13 mouse cellular contexts compared by ENCODE assay signal in genomic region chr7:28694966-28695511, GRCm38 (mm10). TPM values are rescaled to one million over a fixed set of nuclear protein-coding genes. Genes with fewer than 3 reads are reported as not detected.
DNase-seq lines count a peak whose midpoint lies in the region; ATAC-seq and TF ChIP-seq lines count a peak whose summit lies in the region.
"Had no signal": no experiment of that assay in that cellular context is flagged by ENCODE, and none has a peak within 500 bp of the region (broad histone marks: within the 10 kb centered on the region; RNA-seq: fewer than 3 reads in every experiment).

No protein-coding gene starts in this region.

- peaks cover 29% of the 10 kb centered on the region for H3K27me3 ChIP-seq in forebrain, embryonic 12.5 days
- no peaks in the 10 kb centered on the region for H3K27me3 ChIP-seq in forebrain, postnatal 0 days (ENCODE audit: insufficient read depth, low read length)
- no peaks in the 10 kb centered on the region for H3K27me3 ChIP-seq in thymus, adult 2 months (ENCODE audit: control insufficient read depth, insufficient read depth, low read length)
- H3K27me3 ChIP-seq in limb, embryonic 10.5 days (ENCODE audit: low read depth, poor library complexity, severe bottlenecking) = peaks cover 30% of the 10 kb centered on the region

- H3K4me3 ChIP-seq in forebrain, embryonic 12.5 days (replicated peaks) = no peak overlapping the region
- H3K4me3 ChIP-seq in forebrain, postnatal 0 days (ENCODE audit: low read depth, low read length) = no peak overlapping the region
- no peak overlapping the region for H3K4me3 ChIP-seq in thymus, adult 2 months (ENCODE audit: control insufficient read depth, insufficient read depth, low read length)
- H3K4me3 ChIP-seq in limb, embryonic 10.5 days = peak overlapping the region; percentile 66
- H3K4me3 ChIP-seq: heart, embryonic 13.5 days had no signal

- peaks cover 25% of the 10 kb centered on the region for H3K4me1 ChIP-seq in forebrain, embryonic 12.5 days
- H3K4me1 ChIP-seq in forebrain, postnatal 0 days (ENCODE audit: insufficient read depth) = no peaks in the 10 kb centered on the region
- H3K4me1 ChIP-seq in thymus, adult 2 months (replicated peaks; ENCODE audit: control insufficient read depth, insufficient read depth, low read length) = peaks cover 16% of the 10 kb centered on the region
- peaks cover 27% of the 10 kb centered on the region for H3K4me1 ChIP-seq in limb, embryonic 10.5 days

- no peaks in the 10 kb centered on the region for H3K36me3 ChIP-seq in forebrain, embryonic 12.5 days (replicated peaks)
- no peaks in the 10 kb centered on the region for H3K36me3 ChIP-seq in forebrain, postnatal 0 days (ENCODE audit: insufficient read depth)
- no peaks in the 10 kb centered on the region for H3K36me3 ChIP-seq in thymus, adult 2 months (ENCODE audit: control insufficient read depth, insufficient read depth, low read length)
- peaks cover 1% of the 10 kb centered on the region; the same call in 1 of the 2 replicates for H3K36me3 ChIP-seq in limb, embryonic 10.5 days
- H3K36me3 ChIP-seq: heart, embryonic 13.5 days had no signal

- 50% methylated on average over 8 of the region's 8 CpGs for WGBS in forebrain, embryonic 12.5 days
- 46% methylated on average over 8 of the region's 8 CpGs for WGBS in forebrain, postnatal 0 days
- WGBS in thymus, adult 2 months = 61% methylated on average over 8 of the region's 8 CpGs
- 52% methylated on average over 8 of the region's 8 CpGs for WGBS in limb, embryonic 10.5 days

- DNase-seq in forebrain, postnatal 0 days = no peak
- DNase-seq in thymus, postnatal 14 days = peak; percentile 25
- no peak for DNase-seq in thymus, adult 2 months
- DNase-seq in limb, embryonic 10.5 days (ENCODE audit: low spot score) = no peak
- no peak for DNase-seq in urinary bladder, adult 18-20 months (ENCODE audit: low spot score in 2 of 2)
- DNase-seq in right cerebral cortex, adult 2 months (ENCODE audit: low spot score in 2 of 2) = no peak
- no peak for DNase-seq in retina, embryonic 14.5 days (ENCODE audit: low spot score)
- DNase-seq: adrenal gland, postnatal 10 days; retina, postnatal 1 day had no signal

- H3K9me3 ChIP-seq in forebrain, embryonic 12.5 days = no peaks in the 10 kb centered on the region
- no peaks in the 10 kb centered on the region for H3K9me3 ChIP-seq in forebrain, postnatal 0 days (ENCODE audit: low read length)
- no peaks in the 10 kb centered on the region for H3K9me3 ChIP-seq in limb, embryonic 10.5 days (replicated peaks)

- no peak for TF ChIP-seq POLR2A in thymus, adult 2 months (IDR thresholded peaks at IDR 0.05; ENCODE audit: control insufficient read depth, extremely low read depth, insufficient read depth, low read length, poor library complexity)

- no peak for ATAC-seq in forebrain, embryonic 12.5 days (ENCODE audit: low FRiP score)
- ATAC-seq in forebrain, postnatal 0 days = no peak
- ATAC-seq: Patski had no signal

- no peak for TF ChIP-seq CTCF in forebrain, postnatal 0 days (IDR thresholded peaks at IDR 0.05; ENCODE audit: low read depth)
- no peak for TF ChIP-seq CTCF in thymus, adult 2 months (IDR thresholded peaks at IDR 0.05; ENCODE audit: borderline replicate concordance, control insufficient read depth, extremely low read depth, insufficient read depth, low read length, poor library complexity)

- H3K4me2 ChIP-seq in forebrain, embryonic 12.5 days = peak overlapping the region; percentile 90
- no peak overlapping the region for H3K4me2 ChIP-seq in forebrain, postnatal 0 days (ENCODE audit: low read depth)

- no peak overlapping the region for H3K27ac ChIP-seq in forebrain, embryonic 12.5 days
- no peak overlapping the region for H3K27ac ChIP-seq in forebrain, postnatal 0 days (ENCODE audit: low read depth, low read length)
- H3K27ac ChIP-seq in thymus, adult 2 months (ENCODE audit: control insufficient read depth, insufficient read depth, low read length) = no peak overlapping the region
- peak overlapping the region; percentile 76 for H3K27ac ChIP-seq in limb, embryonic 10.5 days
- H3K27ac ChIP-seq: heart, embryonic 13.5 days had no signal

- no peak overlapping the region for H3K9ac ChIP-seq in forebrain, embryonic 12.5 days
- H3K9ac ChIP-seq in forebrain, postnatal 0 days = no peak overlapping the region
- H3K9ac ChIP-seq: heart, embryonic 13.5 days; lung, embryonic 14.5 days had no signal

RNA-seq across cellular contexts. Expression of gene Fbxo27, which starts 2.4 kb away (rescaled TPM):
- polyA plus RNA-seq in forebrain, embryonic 12.5 days (2016; fragmentation: Nextera tagmentation; extraction: Ambion mirVana) = 4.0 and 4.2 TPM in 2 replicates
- 7.4 and 8.2 TPM in 2 replicates for total RNA-seq in forebrain, postnatal 0 days (2014; rRNA removed)
- polyA plus RNA-seq in forebrain, postnatal 0 days (2015; fragmentation: Nextera tagmentation; extraction: Ambion mirVana) = 9.0 and 10.0 TPM in 2 replicates
- 19.1 and 26.5 TPM in 2 replicates for polyA plus RNA-seq in thymus, adult 2 months (2012; rRNA removed)
- polyA plus RNA-seq in limb, embryonic 10.5 days (2016; fragmentation: Nextera tagmentation; extraction: Ambion mirVana) = 4.7 and 6.3 TPM in 2 replicates
- polyA plus RNA-seq: Patski had no signal

RNA-seq across cellular contexts. Expression of gene Fbxo17, which starts 21.6 kb away (rescaled TPM):
- 7.3 and 8.0 TPM in 2 replicates for polyA plus RNA-seq in forebrain, embryonic 12.5 days (2016; fragmentation: Nextera tagmentation; extraction: Ambion mirVana)
- 2.8 and 4.6 TPM in 2 replicates for total RNA-seq in forebrain, postnatal 0 days (2014; rRNA removed)
- 4.2 and 4.5 TPM in 2 replicates for polyA plus RNA-seq in forebrain, postnatal 0 days (2015; fragmentation: Nextera tagmentation; extraction: Ambion mirVana)
- polyA plus RNA-seq in thymus, adult 2 months (2012; rRNA removed) = 5.0 and 6.2 TPM in 2 replicates
- 12.7 and 16.1 TPM in 2 replicates for polyA plus RNA-seq in limb, embryonic 10.5 days (2016; fragmentation: Nextera tagmentation; extraction: Ambion mirVana)

RNA-seq across cellular contexts. Expression of gene Mrps12, which starts 46.6 kb away (rescaled TPM):
- 118 and 131 TPM in 2 replicates for polyA plus RNA-seq in forebrain, embryonic 12.5 days (2016; fragmentation: Nextera tagmentation; extraction: Ambion mirVana)
- total RNA-seq in forebrain, postnatal 0 days (2014; rRNA removed) = 48.6 and 78.0 TPM in 2 replicates
- polyA plus RNA-seq in forebrain, postnatal 0 days (2015; fragmentation: Nextera tagmentation; extraction: Ambion mirVana) = 101 and 119 TPM in 2 replicates
- 74.4 and 84.5 TPM in 2 replicates for polyA plus RNA-seq in thymus, adult 2 months (2012; rRNA removed)
- 152 and 186 TPM in 2 replicates for polyA plus RNA-seq in limb, embryonic 10.5 days (2016; fragmentation: Nextera tagmentation; extraction: Ambion mirVana)

RNA-seq across cellular contexts. Expression of gene Sars2, which starts 46.8 kb away (rescaled TPM):
- polyA plus RNA-seq in forebrain, embryonic 12.5 days (2016; fragmentation: Nextera tagmentation; extraction: Ambion mirVana) = 27.9 and 28.9 TPM in 2 replicates
- total RNA-seq in forebrain, postnatal 0 days (2014; rRNA removed) = 12.6 and 15.1 TPM in 2 replicates
- polyA plus RNA-seq in forebrain, postnatal 0 days (2015; fragmentation: Nextera tagmentation; extraction: Ambion mirVana) = 14.3 and 16.1 TPM in 2 replicates
- 63.2 and 63.9 TPM in 2 replicates for polyA plus RNA-seq in thymus, adult 2 months (2012; rRNA removed)
- polyA plus RNA-seq in limb, embryonic 10.5 days (2016; fragmentation: Nextera tagmentation; extraction: Ambion mirVana) = 43.9 and 46.4 TPM in 2 replicates
